Mouse (Mus musculus): ENCODE measurements at regions not wholly inside any gene's neighbourhood (a gene's known extent, or its start where the extent isn't known, plus 50 kb on each side); places are given as distances from the start of the nearest gene placed in this dataset.

GRCm38 (mm10) chr12:113358077-113358476, 131.2 kb upstream of the Adam6b start:
- no peaks in the 10 kb centered on the region for H3K9me3 ChIP-seq (ENCODE audit: control insufficient read depth, low read length)
- no peak overlapping the region for H3K27ac ChIP-seq
- no peak overlapping the region for H3K4me2 ChIP-seq (replicated peaks)
- H3K4me3 ChIP-seq (replicated peaks; ENCODE audit: low read length): no peak overlapping the region
- ATAC-seq (ENCODE audit: low FRiP score): no peak
- H3K27me3 ChIP-seq (ENCODE audit: control insufficient read depth, insufficient read depth, low read length): no peaks in the 10 kb centered on the region
- H3K4me1 ChIP-seq (replicated peaks; ENCODE audit: control insufficient read depth, insufficient read depth, low read length): no peaks in the 10 kb centered on the region
- DNase-seq (ENCODE audit: low spot score): no peak
- WGBS: 81% methylated on average over 5 of the region's 5 CpGs
- H3K9ac ChIP-seq: no peak overlapping the region
- no peaks in the 10 kb centered on the region for H3K36me3 ChIP-seq (replicated peaks; ENCODE audit: control insufficient read depth, insufficient read depth)

- no peak for ATAC-seq (ENCODE audit: low FRiP score)
- Histone ChIP-seq H3K27me3 (ENCODE audit: control insufficient read depth, insufficient read depth, low read length) (no peaks in the 10 kb centered on the region), H3K4me2 (replicated peaks) (no peak overlapping the region), H3K4me3 (replicated peaks; ENCODE audit: low read length) (no peak overlapping the region), H3K9me3 (ENCODE audit: control insufficient read depth, low read length) (no peaks in the 10 kb centered on the region), H3K4me1 (replicated peaks; ENCODE audit: control insufficient read depth, insufficient read depth, low read length) (no peaks in the 10 kb centered on the region), H3K36me3 (replicated peaks; ENCODE audit: control insufficient read depth, insufficient read depth) (no peaks in the 10 kb centered on the region), H3K9ac (no peak overlapping the region), H3K27ac (no peak overlapping the region)
- WGBS: 88% methylated on average over 7 of the region's 7 CpGs
- DNase-seq (ENCODE audit: low spot score): no peak
These were observed 129.3 kb upstream of the Adam6b start for GRCm38 (mm10) chr12:113360032-113360431.

GRCm38 (mm10) chr12:113362409-113363038, 126.8 kb upstream of the Adam6b start:
- Histone ChIP-seq H3K4me3 (replicated peaks; ENCODE audit: low read length) (no peak overlapping the region), H3K9me3 (ENCODE audit: control insufficient read depth, low read length) (no peaks in the 10 kb centered on the region), H3K27me3 (ENCODE audit: control insufficient read depth, insufficient read depth, low read length) (no peaks in the 10 kb centered on the region), H3K36me3 (replicated peaks; ENCODE audit: control insufficient read depth, insufficient read depth) (no peaks in the 10 kb centered on the region), H3K4me1 (replicated peaks; ENCODE audit: control insufficient read depth, insufficient read depth, low read length) (no peaks in the 10 kb centered on the region), H3K9ac (no peak overlapping the region), H3K4me2 (replicated peaks) (no peak overlapping the region), H3K27ac (no peak overlapping the region)
- DNase-seq (ENCODE audit: low spot score): no peak
- ATAC-seq (ENCODE audit: low FRiP score): no peak
- WGBS: 69% methylated on average over 2 of the region's 2 CpGs

GRCm38 (mm10) chr12:113364023-113364422, 125.3 kb upstream of the Adam6b start:
- no peak for ATAC-seq (ENCODE audit: low FRiP score)

GRCm38 (mm10) chr12:113364437-113364836, 124.9 kb upstream of the Adam6b start:
- Histone ChIP-seq H3K27me3 (ENCODE audit: control insufficient read depth, insufficient read depth, low read length) (no peaks in the 10 kb centered on the region), H3K9ac (no peak overlapping the region)
- ATAC-seq (ENCODE audit: low FRiP score): no peak

More at GRCm38 (mm10) chr12:113364023-113364422, 125.3 kb upstream of the Adam6b start:
- Histone ChIP-seq H3K9me3 (ENCODE audit: control insufficient read depth, low read length) (no peaks in the 10 kb centered on the region), H3K27me3 (ENCODE audit: control insufficient read depth, insufficient read depth, low read length) (no peaks in the 10 kb centered on the region), H3K27ac (no peak overlapping the region), H3K9ac (no peak overlapping the region), H3K4me2 (replicated peaks) (no peak overlapping the region), H3K4me3 (replicated peaks; ENCODE audit: low read length) (no peak overlapping the region), H3K4me1 (replicated peaks; ENCODE audit: control insufficient read depth, insufficient read depth, low read length) (no peaks in the 10 kb centered on the region), H3K36me3 (replicated peaks; ENCODE audit: control insufficient read depth, insufficient read depth) (no peaks in the 10 kb centered on the region)
- no peak for DNase-seq (ENCODE audit: low spot score)

GRCm38 (mm10) chr12:113365783-113366182, 123.5 kb upstream of the Adam6b start:
- no peaks in the 10 kb centered on the region for H3K4me1 ChIP-seq (replicated peaks; ENCODE audit: control insufficient read depth, insufficient read depth, low read length)
- 56% methylated on average over 2 of the region's 2 CpGs for WGBS
- H3K27ac ChIP-seq: no peak overlapping the region
- no peak for ATAC-seq (ENCODE audit: low FRiP score)
- no peaks in the 10 kb centered on the region for H3K36me3 ChIP-seq (replicated peaks; ENCODE audit: control insufficient read depth, insufficient read depth)
- H3K4me2 ChIP-seq (replicated peaks): no peak overlapping the region
- no peak for DNase-seq (ENCODE audit: low spot score)
- H3K4me3 ChIP-seq (replicated peaks; ENCODE audit: low read length): no peak overlapping the region
- no peaks in the 10 kb centered on the region for H3K27me3 ChIP-seq (ENCODE audit: control insufficient read depth, insufficient read depth, low read length)
- H3K9ac ChIP-seq: no peak overlapping the region
- no peaks in the 10 kb centered on the region for H3K9me3 ChIP-seq (ENCODE audit: control insufficient read depth, low read length)

More at GRCm38 (mm10) chr12:113364437-113364836, 124.9 kb upstream of the Adam6b start:
- Histone ChIP-seq H3K4me2 (replicated peaks) (no peak overlapping the region), H3K36me3 (replicated peaks; ENCODE audit: control insufficient read depth, insufficient read depth) (no peaks in the 10 kb centered on the region), H3K27ac (no peak overlapping the region), H3K9me3 (ENCODE audit: control insufficient read depth, low read length) (no peaks in the 10 kb centered on the region), H3K4me3 (replicated peaks; ENCODE audit: low read length) (no peak overlapping the region), H3K4me1 (replicated peaks; ENCODE audit: control insufficient read depth, insufficient read depth, low read length) (no peaks in the 10 kb centered on the region)
- DNase-seq (ENCODE audit: low spot score): no peak

GRCm38 (mm10) chr12:113366394-113366793, 122.9 kb upstream of the Adam6b start:
- H3K4me1 ChIP-seq (replicated peaks; ENCODE audit: control insufficient read depth, insufficient read depth, low read length): no peaks in the 10 kb centered on the region
- no peaks in the 10 kb centered on the region for H3K9me3 ChIP-seq (ENCODE audit: control insufficient read depth, low read length)
- no peak overlapping the region for H3K27ac ChIP-seq
- no peak overlapping the region for H3K4me2 ChIP-seq (replicated peaks)
- no peaks in the 10 kb centered on the region for H3K27me3 ChIP-seq (ENCODE audit: control insufficient read depth, insufficient read depth, low read length)
- H3K36me3 ChIP-seq (replicated peaks; ENCODE audit: control insufficient read depth, insufficient read depth): no peaks in the 10 kb centered on the region
- no peak for ATAC-seq (ENCODE audit: low FRiP score)
- 83% methylated on average over 1 of the region's 1 CpGs for WGBS
- no peak overlapping the region for H3K4me3 ChIP-seq (replicated peaks; ENCODE audit: low read length)
- no peak overlapping the region for H3K9ac ChIP-seq
- DNase-seq (ENCODE audit: low spot score): no peak

GRCm38 (mm10) chr12:113401578-113402113, 87.7 kb upstream of the Adam6b start:
- Histone ChIP-seq H3K36me3 (replicated peaks; ENCODE audit: control insufficient read depth, insufficient read depth) (no peaks in the 10 kb centered on the region), H3K27me3 (ENCODE audit: control insufficient read depth, insufficient read depth, low read length) (no peaks in the 10 kb centered on the region), H3K27ac (no peak overlapping the region), H3K9me3 (ENCODE audit: control insufficient read depth, low read length) (0 out of 2 replicates have a peak, but pooled peaks cover 12% of the 10 kb centered on the region), H3K4me1 (replicated peaks; ENCODE audit: control insufficient read depth, insufficient read depth, low read length) (no peaks in the 10 kb centered on the region), H3K9ac (no peak overlapping the region), H3K4me3 (replicated peaks; ENCODE audit: low read length) (no peak overlapping the region), H3K4me2 (replicated peaks) (no peak overlapping the region)
- ATAC-seq (ENCODE audit: low FRiP score) (no peak), DNase-seq (ENCODE audit: low spot score) (no peak)

GRCm38 (mm10) chr12:113402823-113403222, 86.5 kb upstream of the Adam6b start:
- 87% methylated on average over 2 of the region's 2 CpGs for WGBS
- Histone ChIP-seq H3K4me3 (replicated peaks; ENCODE audit: low read length) (no peak overlapping the region), H3K27me3 (ENCODE audit: control insufficient read depth, insufficient read depth, low read length) (no peaks in the 10 kb centered on the region)

GRCm38 (mm10) chr12:113411113-113411512, 78.2 kb upstream of the Adam6b start:
- no peaks in the 10 kb centered on the region for H3K27me3 ChIP-seq (ENCODE audit: control insufficient read depth, insufficient read depth, low read length)
- H3K27ac ChIP-seq: no peak overlapping the region
- H3K4me1 ChIP-seq (replicated peaks; ENCODE audit: control insufficient read depth, insufficient read depth, low read length): no peaks in the 10 kb centered on the region
- 0 out of 2 replicates have a peak, but pooled peaks cover 8% of the 10 kb centered on the region for H3K9me3 ChIP-seq (ENCODE audit: control insufficient read depth, low read length)
- no peak overlapping the region for H3K4me3 ChIP-seq (replicated peaks; ENCODE audit: low read length)
- 87% methylated on average over 5 of the region's 5 CpGs for WGBS
- H3K36me3 ChIP-seq (replicated peaks; ENCODE audit: control insufficient read depth, insufficient read depth): no peaks in the 10 kb centered on the region
- H3K9ac ChIP-seq: no peak overlapping the region
- DNase-seq (ENCODE audit: low spot score) (no peak), ATAC-seq (ENCODE audit: low FRiP score) (no peak)
- no peak overlapping the region for H3K4me2 ChIP-seq (replicated peaks)

More at GRCm38 (mm10) chr12:113402823-113403222, 86.5 kb upstream of the Adam6b start:
- H3K9me3 ChIP-seq (ENCODE audit: control insufficient read depth, low read length): 0 out of 2 replicates have a peak, but pooled peaks cover 5% of the 10 kb centered on the region
- no peak overlapping the region for H3K4me2 ChIP-seq (replicated peaks)
- no peak overlapping the region for H3K9ac ChIP-seq
- no peak overlapping the region for H3K27ac ChIP-seq
- ATAC-seq (ENCODE audit: low FRiP score) (no peak), DNase-seq (ENCODE audit: low spot score) (no peak)
- H3K36me3 ChIP-seq (replicated peaks; ENCODE audit: control insufficient read depth, insufficient read depth): no peaks in the 10 kb centered on the region
- H3K4me1 ChIP-seq (replicated peaks; ENCODE audit: control insufficient read depth, insufficient read depth, low read length): no peaks in the 10 kb centered on the region

Data from hindbrain, embryonic 14.5 days (tissue).